Mouse (Mus musculus) CH12.LX (cell line): ENCODE data around the gene Sec16a. TPM values are rescaled to one million over a fixed set of nuclear protein-coding genes. Genes with fewer than 3 reads are reported as not detected.
A peak's percentile ranks its signal among the peaks of the same experiment; 100 is the strongest.

Experiments
- DNase-seq: peaks from one replicate; pipeline ENCODE4 v3.0.0-alpha.2; 2013; ENCODE audit errors: extremely low read depth
- H3K27ac ChIP-seq: 2 replicates; pipeline ENCODE4 v1.5.1; 2012; ENCODE audit warnings: low read depth, mild to moderate bottlenecking, control low read depth, moderate library complexity; ENCODE audit not compliant: insufficient read depth
- H3K27me3 ChIP-seq: replicated peaks from 2 replicates; pipeline ENCODE3; 2012; ENCODE audit warnings: inconsistent platforms
- H3K36me3 ChIP-seq, 2 experiments: replicated peaks in 1 of 2; 2 replicates each; pipeline versions ENCODE3 to v1.6.1; 2012; ENCODE audit warnings: inconsistent platforms in 1 of 2, low read length in 1 of 2, mild to moderate bottlenecking in 1 of 2, mixed read lengths in 1 of 2, moderate library complexity in 1 of 2; ENCODE audit not compliant: control insufficient read depth in 1 of 2, insufficient read depth in 1 of 2
- H3K4me1 ChIP-seq, 2 experiments: 2 replicates each; pipeline ENCODE4 v1.6.1; 2012; ENCODE audit warnings: inconsistent platforms in 1 of 2, moderate library complexity in 1 of 2; ENCODE audit not compliant: insufficient read depth in 2 of 2, control insufficient read depth in 1 of 2
- H3K4me2 ChIP-seq: 2 replicates; pipeline ENCODE4 v1.6.1; 2012; ENCODE audit warnings: low read depth, mild to moderate bottlenecking, control low read depth; ENCODE audit not compliant: poor library complexity, insufficient read depth, severe bottlenecking
- H3K4me3 ChIP-seq, 3 experiments: fragments of 150-350 bp in 1 of 3; sonication (generic) in 1 of 3; replicated peaks in 1 of 3; 2 replicates each; pipeline versions ENCODE3 to v1.5.1; 2011 to 2012; ENCODE audit warnings: low read depth in 2 of 3, low read length in 2 of 3, mild to moderate bottlenecking in 2 of 3, moderate library complexity in 2 of 3, control low read depth in 1 of 3, improper control_type of control experiment in 1 of 3, inconsistent platforms in 1 of 3, mixed read lengths in 1 of 3; ENCODE audit not compliant: poor library complexity in 1 of 3
- H3K79me2 ChIP-seq: replicated peaks from 2 replicates; pipeline ENCODE4 v1.6.1; 2012; ENCODE audit warnings: mild to moderate bottlenecking, moderate library complexity; ENCODE audit not compliant: control insufficient read depth, poor library complexity, insufficient read depth, severe bottlenecking; ENCODE audit errors: extremely low read depth
- H3K9ac ChIP-seq: 2 replicates; pipeline ENCODE4 v1.6.1; 2012; ENCODE audit warnings: low read depth, mild to moderate bottlenecking, control low read depth, moderate library complexity; ENCODE audit not compliant: insufficient read depth
- H3K9me3 ChIP-seq: replicated peaks from 2 replicates; pipeline ENCODE3; 2012; ENCODE audit warnings: low read length, inconsistent platforms, mixed read lengths
- CHD2 ChIP-seq: IDR thresholded peaks from 2 replicates; pipeline ENCODE4 v1.6.1; 2011; ENCODE audit warnings: low read length, improper control_type of control experiment
- E2F4 ChIP-seq: IDR thresholded peaks from 2 replicates; pipeline ENCODE4 v1.6.1; 2011; ENCODE audit warnings: low read depth, low read length, improper control_type of control experiment; ENCODE audit not compliant: insufficient replicate concordance
- ELF1 ChIP-seq: IDR thresholded peaks from 2 replicates; pipeline ENCODE4 v1.6.1; 2014; ENCODE audit warnings: low read depth, mild to moderate bottlenecking, inconsistent platforms, low read length, improper control_type of control experiment
- EP300 ChIP-seq: IDR thresholded peaks from 2 replicates; pipeline ENCODE4 v1.6.1; 2011; ENCODE audit warnings: low read length, improper control_type of control experiment
- ETS1 ChIP-seq: conservative IDR thresholded peaks from 2 replicates; pipeline ENCODE4 v1.6.1; 2012; ENCODE audit warnings: low read depth, mild to moderate bottlenecking, inconsistent platforms, low read length, improper control_type of control experiment, moderate library complexity
- GABPA ChIP-seq: IDR thresholded peaks from 2 replicates; pipeline ENCODE4 v1.6.1; 2012; ENCODE audit warnings: low read depth, low read length, improper control_type of control experiment, inconsistent platforms; ENCODE audit not compliant: insufficient replicate concordance
- IRF4 ChIP-seq: IDR thresholded peaks from 2 replicates; pipeline ENCODE4 v1.6.1; 2014; ENCODE audit warnings: low read depth, mild to moderate bottlenecking, inconsistent platforms, low read length, improper control_type of control experiment
- JUN ChIP-seq: IDR thresholded peaks from 2 replicates; pipeline ENCODE4 v1.6.1; 2011; ENCODE audit warnings: low read depth, mild to moderate bottlenecking, low read length, improper control_type of control experiment, moderate library complexity; ENCODE audit not compliant: insufficient read depth
- KAT2A ChIP-seq: IDR thresholded peaks from 2 replicates; pipeline ENCODE4 v1.6.1; 2012; ENCODE audit warnings: low read length, improper control_type of control experiment, inconsistent platforms; ENCODE audit not compliant: insufficient replicate concordance
- MAFK ChIP-seq: IDR thresholded peaks from 2 replicates; pipeline ENCODE4 v1.6.1; 2011; ENCODE audit warnings: low read length, improper control_type of control experiment; ENCODE audit not compliant: insufficient replicate concordance
- MAX ChIP-seq: IDR thresholded peaks from 2 replicates; pipeline ENCODE4 v1.6.1; 2011; ENCODE audit warnings: low read length, improper control_type of control experiment
- MEF2A ChIP-seq: IDR thresholded peaks from 2 replicates; pipeline ENCODE4 v1.6.1; 2014; ENCODE audit warnings: low read depth, mild to moderate bottlenecking, inconsistent platforms, low read length, improper control_type of control experiment, borderline replicate concordance
- MXI1 ChIP-seq: IDR thresholded peaks from 2 replicates; pipeline ENCODE4 v1.6.1; 2011; ENCODE audit warnings: mild to moderate bottlenecking, low read depth, low read length, improper control_type of control experiment
- NELFE ChIP-seq: IDR thresholded peaks from 2 replicates; pipeline ENCODE4 v1.6.1; 2011; ENCODE audit warnings: low read depth, low read length, improper control_type of control experiment
- NRF1 ChIP-seq: IDR thresholded peaks from 2 replicates; pipeline ENCODE4 v1.6.1; 2014; ENCODE audit warnings: low read depth, mild to moderate bottlenecking, inconsistent platforms, low read length, improper control_type of control experiment, moderate library complexity
- POLR2A ChIP-seq: IDR thresholded peaks from 2 replicates; pipeline ENCODE4 v1.6.1; 2011; ENCODE audit warnings: low read depth, mild to moderate bottlenecking, improper control_type of control experiment, low read length
- RCOR1 ChIP-seq: conservative IDR thresholded peaks from 2 replicates; pipeline ENCODE4 v1.6.1; 2012; ENCODE audit warnings: low read depth, mild to moderate bottlenecking, inconsistent platforms, low read length, improper control_type of control experiment
- SIN3A ChIP-seq: IDR thresholded peaks from 2 replicates; pipeline ENCODE4 v1.6.1; 2012; ENCODE audit warnings: low read length, improper control_type of control experiment, inconsistent platforms
- SMC3 ChIP-seq: IDR thresholded peaks from 2 replicates; pipeline ENCODE4 v1.6.1; 2011; ENCODE audit warnings: low read depth, low read length, improper control_type of control experiment
- TBP ChIP-seq: conservative IDR thresholded peaks from 2 replicates; pipeline ENCODE4 v1.6.1; 2011; ENCODE audit warnings: low read depth, low read length, improper control_type of control experiment
- ZC3H11A ChIP-seq: IDR thresholded peaks from 2 replicates; pipeline ENCODE4 v1.6.1; 2012; ENCODE audit warnings: low read depth, mild to moderate bottlenecking, inconsistent platforms, low read length, improper control_type of control experiment
- ZKSCAN1 ChIP-seq: IDR thresholded peaks from 2 replicates; pipeline ENCODE4 v1.6.1; 2012; ENCODE audit warnings: low read depth, inconsistent platforms, low read length, improper control_type of control experiment, borderline replicate concordance
- ZMIZ1 ChIP-seq: IDR thresholded peaks from 2 replicates; pipeline ENCODE4 v1.6.1; 2012; ENCODE audit warnings: low read depth, mild to moderate bottlenecking, inconsistent platforms, low read length, improper control_type of control experiment
- dilution Hi-C: fragments of 300-500 bp; cut with MboI; formaldehyde crosslinking; loops from 2 replicates; pipeline ENCODE4 v1.14.3; 2020; ENCODE audit warnings: low sequenced_read_pairs; ENCODE audit not compliant: extremely low pct_unique_long_range_greater_than_20kb, extremely low pct_ligation_motif_present
- in situ Hi-C: fragments of 300-500 bp; cut with MboI; formaldehyde crosslinking; loops from 3 replicates; pipeline ENCODE4 v1.14.3; 2019; ENCODE audit warnings: low sequenced_read_pairs, low pct_ligation_motif_present, low pct_unique_long_range_greater_than_20kb, mixed read lengths
- polyA plus RNA-seq: library from polyadenylated mRNA; unstranded; fragments of >175 nt; gene quantifications from 2 replicates; pipeline ENCODE4 v1.2.1, GENCODE M21; 2012; ENCODE audit warnings: low read depth; ENCODE audit not compliant: insufficient read length
- total RNA-seq, 2 experiments: library from RNA; depleted of rRNA; stranded (reverse); fragments of 300-350 nt in 1 of 2; fragments of >200 nt in 1 of 2; gene quantifications; 2 replicates each; pipeline ENCODE4 v1.2.3; 2012 to 2014

The Sec16a gene
- total and polyA plus RNA-seq, 3 experiments = 22.8 to 38.9 (median 31.8) TPM

DNA sequence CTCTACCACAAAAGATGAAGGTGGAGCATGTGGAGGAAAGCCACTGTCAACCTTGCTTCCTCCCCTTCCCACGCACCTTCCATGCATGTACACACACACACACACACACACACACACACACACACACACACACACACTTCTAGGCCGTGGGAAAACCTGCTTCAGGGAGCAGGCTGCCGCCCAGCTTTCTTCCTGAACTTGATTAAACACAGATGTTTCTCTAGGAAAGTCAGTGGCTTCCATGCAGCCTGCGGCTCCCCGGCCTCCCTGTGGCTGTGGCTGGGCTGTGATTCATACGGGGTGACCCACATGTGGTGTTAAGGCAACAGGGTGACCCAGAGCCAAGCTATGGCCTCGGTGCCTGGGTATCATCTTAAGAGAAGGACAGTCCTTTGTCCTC lies 49.4 kb upstream of the Sec16a start:
- in situ Hi-C loops (no loop called here), dilution Hi-C loops (no loop called here)
- Histone ChIP-seq H3K9ac (no peak overlapping the region), H3K4me1 (peaks cover 38 to 41% of the 10 kb centered on the region in 2 experiments), H3K4me3 (no peak overlapping the region), H3K4me2 (no peak overlapping the region), H3K79me2 (peaks cover 26% of the 10 kb centered on the region), H3K36me3 (peaks cover 10 to 40% of the 10 kb centered on the region in 2 experiments), H3K27me3 (no peaks in the 10 kb centered on the region), H3K27ac (no peak overlapping the region), H3K9me3 (no peaks in the 10 kb centered on the region)
- TF ChIP-seq RCOR1 (no peak), ELF1 (no peak), CHD2 (no peak), JUN (no peak), MAFK (no peak), SMC3 (no peak), EP300 (no peak), E2F4 (no peak)
- no peak for DNase-seq

- Histone ChIP-seq H3K4me1 (peaks cover 46 to 52% of the 10 kb centered on the region in 2 experiments), H3K9ac (peak overlapping the region; percentile 4; the same call in 1 of the 2 replicates), H3K4me3 (no peak overlapping the region), H3K27ac (peak overlapping the region; percentile 71), H3K4me2 (peak overlapping the region; percentile 45), H3K79me2 (peaks cover 18% of the 10 kb centered on the region), H3K27me3 (no peaks in the 10 kb centered on the region), H3K36me3 (peaks cover 10 to 30% of the 10 kb centered on the region in 2 experiments), H3K9me3 (no peaks in the 10 kb centered on the region)
- dilution Hi-C loops = no loop called here
- peak; percentile 47 for DNase-seq
- in situ Hi-C loops = no loop called here
- TF ChIP-seq ZC3H11A (no peak), TBP (no peak), RCOR1 (no peak), JUN (peak; percentile 30; the same call in 1 of the 2 replicates), NRF1 (no peak), IRF4 (peak; percentile 14), POLR2A (no peak), MAX (0 out of 2 replicates have a peak, but pooled peaks have one; percentile 52), NELFE (peak; percentile 65; the same call in 1 of the 2 replicates), ZKSCAN1 (no peak), MEF2A (no peak; the same call in 1 of the 2 replicates), E2F4 (no peak), KAT2A (0 out of 2 replicates have a peak, but pooled peaks have one; percentile 33), GABPA (no peak), MXI1 (peak; percentile 81), ZMIZ1 (no peak), EP300 (0 out of 2 replicates have a peak, but pooled peaks have one; percentile 32), SMC3 (peak; percentile 9; the same call in 1 of the 2 replicates), ETS1 (peak; percentile 33; the same call in 1 of the 2 replicates), SIN3A (peak; percentile 31)
Measured at GRCm38 (mm10) chr2:26493021-26493781, 48.2 kb upstream of the Sec16a start.
